Mouse (Mus musculus): ENCODE measurements around the gene Kif5a.
A peak's percentile ranks its signal among the peaks of the same experiment; 100 is the strongest.
"Not testable (repeated sequence)": the region's sequence is repeated elsewhere in the genome, so short reads cannot be mapped to it uniquely, and the experiment has no call there.

The Kif5a gene

DNA sequence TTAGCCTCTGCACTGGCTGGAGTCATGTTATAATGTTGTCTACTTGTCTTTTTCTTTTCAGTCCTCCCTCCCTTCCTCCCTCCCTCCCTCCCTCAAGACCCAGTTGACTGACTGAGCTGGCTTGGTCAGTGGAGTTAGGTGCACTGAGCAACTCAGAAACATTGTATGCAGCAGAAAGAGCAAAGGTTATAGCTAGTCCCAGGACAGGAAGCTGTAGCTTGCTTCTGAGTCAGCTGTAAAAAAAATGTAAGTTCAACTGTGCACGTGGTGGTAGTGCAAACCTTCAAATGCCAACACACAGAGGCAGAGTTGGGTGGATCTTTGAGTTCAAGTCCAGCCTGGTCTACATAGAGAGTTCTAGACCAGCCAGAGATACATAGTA, 48.7 kb downstream of the Kif5a start:
- DNase-seq (ENCODE audit: inconsistent ontology term): no peak

DNA sequence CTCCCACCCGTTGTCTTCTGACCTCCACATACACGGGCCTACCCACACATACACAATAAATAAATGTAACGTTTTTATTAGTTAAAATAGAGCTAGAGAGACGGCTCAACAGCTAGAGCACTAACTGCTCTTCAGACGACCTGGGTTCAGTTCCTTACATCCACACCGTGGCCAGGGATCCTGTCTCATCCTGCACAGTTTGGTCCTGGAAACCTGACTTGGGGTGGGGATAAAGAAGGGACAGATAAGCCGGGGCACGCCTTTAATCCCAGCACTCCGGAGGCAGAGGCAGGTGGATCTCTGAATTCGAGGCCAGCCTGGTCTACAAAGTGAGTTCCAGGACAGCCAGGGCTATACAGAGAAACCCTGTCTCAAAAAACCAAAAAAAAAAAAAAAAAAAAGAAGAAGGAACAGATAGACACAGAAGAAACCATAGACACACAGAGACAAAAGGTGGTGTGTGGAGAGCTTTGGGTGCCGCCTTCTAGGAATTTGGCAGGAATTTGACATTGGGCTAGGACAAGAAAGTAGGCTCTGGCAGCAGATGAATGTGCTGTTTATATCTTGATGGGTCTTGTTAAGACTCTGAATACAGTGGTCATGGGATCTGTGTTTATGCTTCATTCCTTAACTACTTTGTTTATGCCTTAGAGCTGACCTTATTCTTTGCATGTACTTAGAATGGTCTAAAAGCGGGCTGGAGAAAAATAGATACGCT, 49.3 kb downstream of the Kif5a start:
- no peak for DNase-seq (ENCODE audit: inconsistent ontology term)

DNA sequence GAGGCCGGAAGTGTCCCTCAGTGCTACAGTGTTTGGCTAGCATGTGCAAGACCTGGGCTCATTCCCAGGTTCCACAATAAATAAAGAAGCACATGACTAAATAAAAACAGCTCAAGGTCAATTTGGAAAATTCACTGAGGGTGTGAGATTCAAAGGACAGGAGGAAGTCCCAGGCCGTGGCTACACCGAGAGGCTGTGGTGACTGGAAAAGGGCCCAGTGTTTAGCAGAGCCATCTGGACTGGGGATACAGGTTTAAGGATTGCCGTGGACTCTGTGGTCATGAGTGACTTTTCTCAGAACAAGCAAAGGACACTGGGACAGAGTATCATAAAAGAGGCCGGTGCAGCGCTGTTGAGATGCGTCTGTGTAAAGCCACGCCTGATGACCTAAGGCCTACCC, 49.9 kb downstream of the Kif5a start:
- DNase-seq (ENCODE audit: inconsistent ontology term): no peak

DNA sequence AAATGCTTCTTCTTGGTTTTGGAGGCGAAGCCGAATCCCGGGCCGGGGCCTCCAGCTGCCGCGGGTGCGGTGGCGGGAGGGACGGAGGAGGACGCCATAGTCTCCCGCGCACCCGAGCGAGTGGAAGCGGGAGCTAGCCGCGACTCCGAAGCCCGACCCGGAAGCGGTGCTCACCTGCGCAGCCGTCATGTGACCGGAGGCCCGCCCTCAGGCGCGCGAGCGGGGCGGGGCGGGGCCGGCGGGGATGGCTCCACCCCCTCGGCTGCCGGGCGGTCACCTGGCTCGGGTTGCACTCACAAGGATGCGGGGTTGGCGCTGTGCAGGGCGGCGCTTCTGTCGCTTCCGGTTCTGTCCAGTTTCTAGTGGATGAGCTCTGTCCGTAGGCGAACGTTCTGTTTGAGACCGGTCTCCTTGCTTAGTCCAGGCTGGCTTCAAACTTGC, 51.7 kb downstream of the Kif5a start, which contains the start of gene Pip4k2c:
Gene Pip4k2c (minus strand): TSS at position 172 of the 441 bp plus-strand sequence.
- peak; percentile 95 for DNase-seq (ENCODE audit: inconsistent ontology term)

DNA sequence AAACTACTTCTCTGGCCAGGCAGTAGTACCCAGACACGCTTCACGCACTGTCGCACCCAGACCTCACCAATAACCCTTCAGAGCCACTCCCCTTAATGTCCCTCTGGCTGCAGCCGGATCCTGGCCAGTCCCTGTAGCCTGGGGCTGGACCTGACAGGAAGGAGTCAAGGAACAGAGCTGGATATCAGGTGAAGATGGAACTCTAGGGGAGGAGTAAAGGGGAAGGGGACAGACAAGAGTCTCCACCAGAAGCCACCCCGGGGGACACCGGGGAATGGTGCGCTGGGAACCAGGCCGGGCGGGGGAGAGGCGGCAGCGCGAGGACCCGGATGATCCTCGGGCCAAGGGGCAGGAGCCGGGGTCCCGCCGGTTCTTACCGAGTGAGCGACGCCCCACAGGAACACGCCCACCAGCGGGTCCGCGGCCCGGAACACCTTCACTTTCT, 52.2 kb downstream of the Kif5a start:
- no peak for DNase-seq (ENCODE audit: inconsistent ontology term)

DNA sequence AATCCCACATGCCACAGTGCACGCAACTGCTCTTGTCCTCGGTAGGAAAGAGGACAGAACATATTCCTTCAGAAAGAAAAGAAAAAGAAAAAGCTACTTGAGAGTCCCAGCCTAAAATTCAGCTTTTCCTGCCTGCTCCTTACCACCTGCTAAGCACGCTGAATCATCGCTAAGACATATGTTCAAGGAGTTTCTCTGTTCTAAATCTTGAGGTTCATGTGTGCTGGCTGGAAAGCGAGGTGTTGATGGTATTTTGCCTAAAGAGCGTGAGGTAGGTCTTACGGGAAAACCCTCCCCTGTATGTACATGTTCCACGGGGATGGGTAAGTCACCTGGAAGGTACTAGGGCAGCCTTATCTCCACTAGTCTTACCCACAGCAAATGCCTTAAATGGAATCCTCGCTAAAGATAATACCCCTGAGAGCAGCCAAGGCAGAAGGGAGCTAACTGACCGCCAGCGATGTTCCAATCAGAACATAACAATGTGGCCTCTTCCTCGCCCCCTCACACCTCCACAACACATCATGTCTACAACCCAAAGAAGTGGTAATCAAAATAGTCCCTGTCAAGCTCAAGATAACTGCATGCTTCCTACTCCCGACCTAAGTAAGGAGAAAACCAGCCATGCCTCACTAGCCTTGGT, 53.1 kb downstream of the Kif5a start:
- no peak for DNase-seq (ENCODE audit: inconsistent ontology term)

DNA sequence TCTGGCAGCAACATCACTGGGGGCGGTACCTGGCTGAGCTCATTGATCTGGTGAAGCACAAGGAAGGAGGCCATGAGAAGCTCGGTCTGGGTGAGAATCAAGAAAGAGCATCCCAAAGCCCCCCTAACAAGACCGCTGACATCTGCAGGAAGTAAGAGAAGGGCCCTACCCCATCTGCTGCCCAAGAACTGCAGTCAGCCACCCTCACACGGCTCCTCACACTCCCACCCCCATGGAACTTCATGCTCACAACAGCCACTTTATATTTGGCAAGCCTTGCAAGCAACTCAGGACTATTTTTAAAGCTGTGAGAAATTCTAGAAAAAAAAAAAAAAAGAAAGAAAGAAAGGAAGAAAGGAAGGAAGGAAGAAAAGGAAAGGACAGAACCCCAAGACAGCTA, 54.2 kb downstream of the Kif5a start:
- no peak for DNase-seq (ENCODE audit: inconsistent ontology term)

DNA sequence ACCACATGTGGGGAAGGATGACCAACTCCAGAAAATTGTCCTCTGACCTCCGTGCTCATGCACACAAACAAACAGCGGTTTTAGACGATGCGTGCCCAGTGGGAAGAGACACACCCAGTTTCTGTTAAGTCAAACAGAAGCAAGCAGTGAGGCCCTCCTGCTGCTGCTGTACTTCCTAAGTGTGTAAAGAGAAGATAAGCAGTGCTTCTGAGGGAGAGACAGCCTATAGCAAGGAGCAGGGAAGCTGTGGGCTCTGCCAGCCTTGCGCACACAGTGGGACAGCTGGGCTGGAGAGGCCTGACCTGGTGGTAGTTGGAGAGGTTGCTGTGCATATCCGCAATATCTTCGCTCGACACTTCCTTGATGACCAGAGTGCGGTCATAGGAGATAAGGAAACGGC, 57.8 kb downstream of the Kif5a start:
- no peak for DNase-seq (ENCODE audit: inconsistent ontology term)

DNA sequence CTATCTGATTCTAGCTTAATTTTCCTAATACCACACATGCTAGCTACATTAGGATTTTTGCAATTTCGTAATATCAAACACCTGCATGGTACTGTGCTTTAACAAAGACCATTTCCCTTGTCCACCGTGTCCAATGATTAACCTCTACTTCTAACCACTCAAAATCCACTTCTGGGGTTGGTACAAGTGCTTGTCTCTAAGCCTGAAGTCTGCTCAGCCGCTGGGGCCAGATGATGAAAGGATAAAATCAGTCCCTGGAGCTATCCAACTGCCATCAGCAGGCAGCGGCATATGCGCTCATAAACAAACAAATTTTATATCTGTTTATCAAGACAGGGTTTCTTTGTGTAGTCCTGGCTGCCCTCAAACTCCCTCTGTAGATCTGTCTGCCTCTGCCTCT, 58.6 kb downstream of the Kif5a start:
- DNase-seq (ENCODE audit: inconsistent ontology term): no peak

DNA sequence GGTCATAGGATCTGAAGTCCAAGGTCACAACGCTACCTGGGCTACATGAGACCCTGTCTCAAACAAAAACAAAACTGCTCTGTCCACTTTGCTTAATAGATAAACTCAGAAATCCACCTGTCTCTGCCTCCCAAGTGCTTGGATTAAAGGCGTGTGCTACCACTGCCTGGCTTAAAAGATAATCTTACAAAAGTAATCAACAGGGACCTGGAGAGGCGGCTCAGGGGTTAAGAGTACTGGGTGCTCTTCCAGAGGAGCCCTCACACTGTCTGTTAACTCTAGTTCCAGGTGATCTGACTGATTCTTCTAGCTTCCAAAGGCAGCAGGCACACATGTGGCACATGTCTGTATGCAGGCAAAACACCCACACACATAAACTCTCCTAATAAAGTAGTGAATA, 60.0 kb downstream of the Kif5a start:
- no peak for DNase-seq (ENCODE audit: inconsistent ontology term)

DNA sequence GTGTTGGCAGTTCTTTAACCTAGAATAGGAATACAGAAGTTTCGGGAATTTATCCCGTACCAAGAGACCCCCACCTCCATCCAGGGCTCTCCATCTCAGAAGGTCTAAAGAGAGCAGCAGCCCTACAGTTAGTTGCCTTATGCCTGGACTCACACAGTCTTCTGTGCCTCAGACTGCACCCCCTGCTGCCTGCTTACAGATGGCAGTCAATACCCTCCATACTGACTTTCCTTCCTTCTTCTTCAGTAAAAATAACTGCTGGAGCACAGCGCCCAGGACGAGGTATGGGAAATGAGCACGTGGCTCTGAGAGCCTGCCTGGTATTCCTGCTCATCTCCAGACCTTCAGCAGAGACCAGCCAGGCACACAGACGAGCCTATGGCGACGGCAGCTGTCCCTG, 62.9 kb downstream of the Kif5a start:
- DNase-seq (ENCODE audit: inconsistent ontology term): no peak

DNA sequence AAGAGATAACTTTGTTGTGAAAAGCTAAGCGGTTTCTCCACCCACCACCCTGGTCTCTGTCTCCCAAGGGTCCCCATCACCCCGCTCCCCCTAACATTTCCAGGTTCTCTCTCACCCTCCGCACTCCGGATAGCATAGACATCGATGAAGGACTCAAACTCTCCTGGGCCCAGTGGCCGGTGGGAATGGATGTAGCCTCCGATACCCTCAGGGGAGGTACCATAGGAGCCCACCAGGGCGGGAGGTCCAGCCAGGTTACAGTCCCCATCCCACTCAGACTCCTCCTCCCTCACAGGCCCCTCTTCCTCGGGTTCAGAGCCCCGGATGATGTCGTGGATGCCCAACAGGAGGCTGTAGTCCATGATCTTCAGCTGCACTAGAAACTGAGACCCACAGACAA, 63.7 kb downstream of the Kif5a start:
- DNase-seq (ENCODE audit: inconsistent ontology term): no peak

DNA sequence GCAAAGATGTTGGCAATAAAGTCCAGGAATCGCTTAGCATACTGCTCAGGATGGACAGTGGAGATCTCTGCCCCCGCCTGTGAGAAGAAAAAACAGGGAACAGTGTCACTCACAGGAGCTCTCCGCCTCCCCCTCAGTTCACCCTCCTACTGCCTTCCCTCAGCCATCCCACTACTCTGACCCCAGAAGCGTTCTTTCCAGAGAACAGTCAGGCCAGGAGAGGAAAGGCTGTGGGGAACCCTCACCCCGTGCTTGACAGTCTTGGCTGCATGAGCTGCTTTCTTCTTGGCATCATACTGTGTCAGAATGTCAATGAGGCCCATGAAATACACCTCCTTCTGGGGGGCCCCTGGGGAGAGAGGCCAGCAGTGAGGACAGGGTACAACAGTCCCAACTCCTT, 64.1 kb downstream of the Kif5a start:
- no peak for DNase-seq (ENCODE audit: inconsistent ontology term)

DNA sequence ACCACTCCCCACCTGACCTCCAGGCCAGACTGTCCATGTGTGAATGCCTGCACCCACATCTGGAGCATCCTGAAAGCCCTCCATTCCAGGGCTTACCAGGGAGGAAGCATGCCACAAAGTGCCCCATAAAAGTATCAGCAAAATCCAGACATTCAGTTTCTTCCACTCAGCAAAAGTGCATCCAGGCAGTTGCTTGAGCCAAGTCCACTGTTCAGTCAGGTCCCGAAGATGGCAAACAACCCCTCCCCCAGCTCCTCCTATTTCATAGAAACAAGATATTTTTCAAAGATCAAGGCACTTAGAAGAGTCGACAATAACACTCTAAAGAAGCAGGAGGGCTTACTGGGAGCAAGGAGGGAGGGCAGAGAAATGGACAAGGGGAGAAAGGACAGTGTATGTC, 64.7 kb downstream of the Kif5a start:
- no peak for DNase-seq (ENCODE audit: inconsistent ontology term)

DNA sequence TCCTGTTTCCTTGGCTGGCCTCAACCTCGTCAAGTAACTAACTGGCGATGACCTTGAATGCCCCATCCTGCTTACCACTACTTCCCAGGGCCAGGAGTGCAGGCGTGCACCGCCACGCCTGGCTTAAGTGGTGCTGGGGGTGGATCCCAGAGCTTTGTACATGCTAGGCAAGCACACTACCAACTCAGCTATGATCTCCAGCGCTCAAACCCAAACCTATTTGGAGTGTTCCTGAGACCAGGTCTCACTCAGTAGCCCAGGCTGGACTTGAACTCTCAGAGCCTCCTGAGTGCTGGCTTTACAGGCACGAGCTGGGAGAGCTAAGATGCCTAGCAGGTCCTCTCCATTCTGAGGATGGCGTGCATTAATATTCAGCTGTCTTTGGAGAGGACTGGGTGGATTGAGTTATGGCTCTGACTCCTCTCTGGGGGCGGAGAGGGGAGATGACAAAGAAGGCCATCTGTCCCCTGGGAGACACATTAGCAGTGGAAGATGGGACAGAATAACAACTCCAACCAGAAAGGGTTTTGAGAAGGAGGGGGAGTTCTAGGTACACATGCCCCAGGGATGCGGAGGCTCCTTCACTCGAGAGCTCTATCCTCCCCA, 65.5 kb downstream of the Kif5a start:
- DNase-seq (ENCODE audit: inconsistent ontology term): no peak

DNA sequence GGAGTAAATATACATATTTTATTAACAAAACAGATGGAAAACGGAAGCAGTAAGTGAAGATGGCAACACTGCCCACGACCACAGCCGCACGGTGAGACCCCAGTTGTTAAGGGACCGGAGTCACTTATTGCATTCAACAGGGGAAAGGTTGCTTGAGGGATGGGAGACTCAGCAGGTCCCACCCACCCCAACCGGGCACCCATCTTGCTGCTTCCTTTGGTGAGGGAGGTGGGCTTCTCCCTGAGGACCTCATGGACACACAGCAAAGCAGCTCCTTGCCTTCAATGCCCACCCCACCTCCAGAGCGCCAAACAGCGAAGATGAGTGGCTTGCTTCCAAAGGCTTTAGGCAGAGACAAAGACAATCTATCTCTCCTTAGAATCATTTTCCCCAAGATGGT, 66.0 kb downstream of the Kif5a start:
- no peak for DNase-seq (ENCODE audit: inconsistent ontology term)

DNA sequence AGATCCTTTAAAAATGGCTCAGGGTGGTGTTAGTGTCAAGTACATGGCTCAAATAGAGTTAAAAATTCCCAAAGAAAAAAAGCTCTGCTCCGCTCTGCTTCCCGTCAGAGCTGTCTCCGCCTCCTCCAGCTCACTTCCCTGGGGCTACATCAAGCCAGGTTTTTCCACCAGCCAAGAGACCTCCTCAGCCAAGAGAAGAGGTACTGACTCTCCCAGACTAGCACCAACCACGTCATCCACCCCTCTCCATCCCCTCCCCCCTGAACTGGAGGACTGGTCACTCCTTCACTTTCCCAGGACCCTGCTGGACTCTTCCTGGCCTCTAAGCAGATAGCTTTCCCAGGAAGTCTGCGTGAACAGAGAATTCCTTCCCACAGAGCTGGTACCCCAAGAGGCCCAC, 66.8 kb downstream of the Kif5a start:
- peak; percentile 86 for DNase-seq (ENCODE audit: inconsistent ontology term)

DNA sequence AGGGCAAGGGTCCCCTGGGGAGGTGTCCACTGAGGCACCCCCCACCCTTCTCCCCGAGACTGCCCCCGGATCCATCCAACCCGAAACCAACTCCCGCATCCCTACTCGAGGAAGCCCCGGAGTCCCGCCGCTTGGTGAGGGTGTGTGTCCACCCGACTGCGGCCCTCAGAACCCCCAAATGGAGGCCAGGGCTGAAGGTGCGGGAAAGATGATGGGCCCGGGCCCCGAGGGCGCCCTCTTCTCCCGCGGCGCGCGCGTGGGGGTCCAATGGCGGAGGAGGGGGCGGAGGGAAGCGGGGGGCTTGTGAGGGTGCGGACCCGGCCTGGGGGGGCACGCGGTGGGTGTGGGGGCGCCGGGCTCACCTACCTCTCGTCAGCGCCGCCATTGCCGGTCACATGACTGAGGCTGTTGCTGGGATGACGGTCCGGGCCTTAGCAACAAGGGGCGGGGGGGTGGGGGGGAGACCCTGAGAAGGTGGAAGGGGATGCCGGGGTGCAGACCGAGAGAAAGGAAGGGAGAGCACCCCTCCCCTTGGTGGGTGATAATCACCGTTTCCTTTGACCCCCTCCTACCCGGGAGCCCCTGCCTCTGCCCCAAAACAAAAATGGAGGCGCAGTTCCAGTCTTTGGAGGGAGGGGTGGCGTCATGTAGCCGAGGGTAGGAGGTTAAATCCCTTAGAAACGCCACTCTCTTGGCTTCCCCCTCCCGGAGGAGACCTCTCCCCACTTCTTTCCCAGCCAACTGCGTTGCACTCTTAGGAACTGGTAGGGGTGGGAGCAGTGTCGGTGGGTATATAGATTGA, 67.6 kb downstream of the Kif5a start, which contains the start of gene Dtx3:
Gene Dtx3 (minus strand): TSS at position 401 of the 802 bp plus-strand sequence.
- DNase-seq (ENCODE audit: inconsistent ontology term): peak; percentile 50

DNA sequence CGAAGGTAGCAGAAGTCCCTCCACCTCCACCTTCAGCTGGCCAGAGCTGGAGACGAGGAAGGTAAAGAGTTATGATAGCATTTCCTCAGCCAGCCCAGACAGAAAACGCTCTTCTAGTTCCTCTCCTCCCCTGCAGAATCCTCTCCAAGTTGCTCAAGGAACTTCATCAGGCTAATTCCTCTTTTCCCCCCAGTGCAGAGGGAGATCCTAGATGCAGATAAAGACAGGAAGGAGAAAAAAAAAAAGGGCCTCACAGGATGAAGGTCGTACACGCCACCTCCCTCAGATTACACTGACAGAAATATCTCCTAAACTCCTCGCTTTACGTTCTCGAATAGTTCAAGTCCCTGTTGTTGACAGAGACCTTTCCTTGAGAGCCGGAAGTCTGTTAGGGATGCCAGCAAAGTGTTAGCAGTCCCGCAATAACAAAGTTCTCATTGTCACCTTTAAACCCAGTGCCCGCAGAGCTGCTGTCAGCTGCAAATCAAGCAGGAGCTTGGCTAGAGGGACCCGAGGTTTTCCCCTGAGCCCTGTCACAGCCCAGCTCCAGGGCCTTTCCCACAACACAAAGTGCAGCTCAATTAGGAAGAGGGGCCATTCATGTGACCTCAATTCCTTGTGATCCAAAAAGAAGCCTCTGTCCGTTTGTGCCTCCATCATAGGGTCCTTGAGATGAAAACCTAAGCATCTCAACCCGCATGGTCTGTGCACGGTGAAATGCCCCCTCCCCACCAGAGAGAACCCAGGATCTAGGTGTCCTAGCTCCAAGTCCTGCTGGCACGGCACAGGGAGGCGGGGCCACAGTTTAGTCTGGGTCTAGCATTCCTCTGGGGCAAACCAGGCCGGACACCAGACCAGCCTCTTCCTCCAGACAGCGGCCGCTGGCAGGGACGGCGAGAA, 68.5 kb downstream of the Kif5a start:
- peak; percentile 82 for DNase-seq (ENCODE audit: inconsistent ontology term)

DNA sequence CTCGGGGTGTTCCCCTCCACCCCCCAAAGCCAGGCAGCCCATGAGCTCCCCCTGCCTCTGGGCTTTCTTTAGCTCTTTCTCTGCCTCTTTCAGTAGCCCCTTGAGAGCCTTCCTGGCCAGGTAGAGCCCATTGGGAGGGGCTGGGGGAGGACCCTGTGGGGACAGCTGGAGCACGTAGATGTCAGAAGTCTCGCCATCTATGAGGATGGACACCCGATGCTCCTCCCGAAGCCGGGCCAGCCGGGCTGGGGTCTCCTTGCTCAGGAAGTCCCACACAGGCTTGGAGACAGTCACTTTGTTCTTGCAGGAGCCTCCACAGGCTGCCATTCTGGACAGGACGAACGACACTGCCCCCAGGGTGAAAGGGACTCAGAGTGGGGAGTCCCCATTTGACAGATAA, 70.1 kb downstream of the Kif5a start:
- no peak for DNase-seq (ENCODE audit: inconsistent ontology term)

DNA sequence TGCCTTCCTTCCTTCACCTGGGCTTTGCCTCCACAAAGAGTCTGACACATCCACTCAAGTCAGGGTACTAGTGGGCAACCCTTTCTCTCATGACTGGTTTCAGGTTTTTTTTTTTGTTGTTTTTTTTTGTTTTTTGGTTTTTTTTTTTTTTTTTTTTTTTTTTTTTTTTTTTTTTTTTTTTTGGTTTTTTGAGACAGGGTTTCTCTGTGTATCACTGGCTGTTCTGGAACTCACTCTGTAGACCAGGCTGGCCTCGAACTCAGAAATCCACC, 71.2 kb downstream of the Kif5a start:
- DNase-seq (ENCODE audit: inconsistent ontology term): not testable (repeated sequence)
